Mouse (Mus musculus) Muller cell, postnatal 12 days (primary cell): ENCODE data around the gene Cntn1.

Experiments used
- DNase-seq: peaks from one replicate; pipeline ENCODE4 v3.0.0-alpha.2; 2015; ENCODE audit errors: inconsistent ontology term

Cntn1 gene

DNA sequence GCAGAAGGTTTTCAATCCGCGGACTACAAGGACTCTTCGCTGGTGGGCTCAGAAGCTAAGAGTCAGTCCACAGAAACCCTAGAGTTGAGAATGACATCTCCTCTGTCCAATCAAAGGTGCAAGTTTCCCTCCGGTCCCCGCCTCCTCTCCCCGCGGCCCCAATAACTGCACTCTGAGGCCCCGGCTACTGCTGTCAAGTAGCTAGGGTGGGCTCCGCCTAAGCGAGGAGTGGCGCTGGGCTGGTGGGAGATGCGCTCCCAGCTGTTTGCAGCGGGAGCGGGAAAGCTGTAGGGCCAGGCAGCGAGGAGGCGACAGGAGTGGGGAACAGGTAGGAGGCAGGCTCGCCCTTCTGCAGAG is at the start of gene Cntn1:
Cntn1 (plus strand) TSS at position 170 of the 357 bp plus-strand sequence.
- DNase-seq, result peak; percentile 91

DNA sequence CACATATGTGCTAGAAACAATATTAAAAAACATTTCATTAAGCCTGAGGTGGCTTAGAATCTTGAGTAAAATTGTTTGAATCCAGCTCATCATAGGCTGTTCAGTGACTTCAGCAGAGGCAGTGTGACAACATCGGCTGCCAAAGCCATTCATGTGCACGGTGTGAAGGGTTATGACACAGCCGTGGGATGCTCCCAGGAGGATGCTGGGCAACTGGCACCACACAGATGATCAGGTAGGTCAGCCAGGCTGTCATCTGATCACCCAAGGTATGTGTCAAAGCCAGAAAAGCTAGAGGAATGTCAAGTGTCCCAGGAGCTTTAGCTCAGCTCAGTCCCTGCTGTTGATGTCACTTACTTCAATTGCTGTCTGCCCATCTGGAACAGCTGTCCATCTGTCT is 49.5 kb upstream of the Cntn1 start:
- no peak for DNase-seq

DNA sequence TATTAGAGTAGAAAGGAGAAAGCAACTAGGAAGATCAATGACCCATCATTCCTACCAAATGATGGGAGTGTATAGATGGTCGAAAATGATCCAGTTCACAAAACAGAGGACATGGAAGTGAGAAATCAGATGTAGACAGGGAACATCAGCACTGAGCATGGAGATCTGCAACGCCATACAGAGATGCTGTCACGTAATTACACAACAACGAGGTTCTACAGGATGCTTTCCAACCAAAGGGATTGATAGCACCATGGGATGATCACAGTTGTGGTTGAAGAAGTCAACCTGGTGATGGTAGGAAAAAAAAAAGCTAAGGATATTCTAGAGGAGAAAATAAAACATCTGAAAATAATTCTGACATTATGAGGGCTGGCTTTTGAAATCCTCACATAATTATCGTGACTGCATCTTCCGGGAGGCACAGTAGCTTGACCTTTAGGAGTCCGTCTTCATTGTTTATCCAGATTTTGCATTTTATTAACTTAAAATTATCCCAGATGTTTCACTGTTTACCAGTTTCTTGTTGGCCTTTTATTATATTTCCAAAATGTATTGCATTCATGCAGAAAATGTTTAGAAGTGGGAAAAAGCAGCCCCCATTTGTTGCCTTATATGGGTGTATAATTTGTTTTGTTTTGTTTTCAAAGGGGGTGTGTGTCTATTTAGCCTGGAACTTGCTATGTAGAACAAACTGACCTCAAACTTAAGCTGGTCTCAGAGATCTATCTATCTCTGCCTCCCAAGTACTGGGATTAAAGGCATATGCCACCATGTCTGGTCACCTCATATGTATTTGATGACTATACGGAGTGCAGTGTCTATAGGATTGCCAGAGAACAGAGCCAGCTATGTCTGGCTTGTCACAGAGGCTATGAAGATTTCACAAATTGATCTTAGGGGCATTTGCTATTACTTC is 38.5 kb upstream of the Cntn1 start:
- no peak for DNase-seq

DNA sequence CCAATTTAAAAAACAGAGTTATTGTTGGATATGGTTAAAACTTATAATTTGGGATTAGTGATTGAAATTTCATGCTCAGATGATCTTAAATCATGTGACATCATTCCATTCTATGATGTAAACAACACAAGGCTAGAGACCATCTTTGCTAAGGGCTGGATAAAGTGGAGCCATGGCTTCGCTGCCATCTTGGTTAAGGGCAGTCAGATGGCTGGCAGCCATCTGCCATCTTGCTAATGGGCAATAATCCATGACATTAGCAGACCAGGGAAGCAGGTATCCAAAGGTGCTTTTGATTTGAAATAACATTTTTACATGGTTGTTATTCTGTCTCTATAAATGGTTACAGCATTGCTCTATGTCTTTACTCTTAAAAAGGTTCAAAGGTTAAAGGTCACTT is 16.9 kb upstream of the Cntn1 start:
- no peak for DNase-seq

DNA sequence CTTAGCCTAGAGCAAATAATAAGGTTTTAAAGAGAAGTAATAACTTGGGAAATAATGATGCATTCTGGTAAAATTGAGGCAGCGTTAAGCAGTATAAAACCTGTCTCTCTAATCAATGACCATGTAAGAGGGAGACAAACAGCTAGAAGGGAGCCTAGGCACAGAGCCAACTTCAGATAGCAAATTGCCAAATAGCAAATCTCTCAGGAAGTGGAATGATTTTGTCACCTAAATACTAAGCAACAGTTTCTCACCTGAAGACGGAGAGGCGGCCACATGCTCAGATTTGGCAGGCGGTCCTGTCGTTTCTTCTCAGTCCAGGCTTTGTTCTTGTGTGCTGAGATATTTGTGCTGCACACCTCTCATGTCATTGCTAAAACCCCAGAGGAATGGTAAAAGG is 8.4 kb upstream of the Cntn1 start:
- DNase-seq, result no peak

DNA sequence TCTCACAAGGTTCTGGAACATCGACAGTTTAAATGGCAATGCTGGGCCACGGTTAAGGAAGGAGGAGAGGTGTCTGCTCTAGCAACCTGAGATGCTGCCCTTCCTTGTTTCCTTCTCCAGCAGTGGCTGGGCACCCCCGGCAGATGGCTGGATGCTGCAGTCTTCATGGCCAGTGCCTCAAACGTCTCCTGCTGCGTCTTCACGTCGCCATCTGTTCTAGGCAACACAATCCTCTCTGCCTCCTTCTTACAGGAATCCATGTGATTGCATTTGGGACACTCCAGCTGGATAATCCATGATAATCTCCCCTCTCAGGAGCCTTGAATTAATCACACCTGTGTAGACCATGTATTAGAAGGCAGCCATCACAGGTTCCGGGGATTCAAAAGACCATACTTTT is 4.9 kb upstream of the Cntn1 start:
- no peak for DNase-seq

DNA sequence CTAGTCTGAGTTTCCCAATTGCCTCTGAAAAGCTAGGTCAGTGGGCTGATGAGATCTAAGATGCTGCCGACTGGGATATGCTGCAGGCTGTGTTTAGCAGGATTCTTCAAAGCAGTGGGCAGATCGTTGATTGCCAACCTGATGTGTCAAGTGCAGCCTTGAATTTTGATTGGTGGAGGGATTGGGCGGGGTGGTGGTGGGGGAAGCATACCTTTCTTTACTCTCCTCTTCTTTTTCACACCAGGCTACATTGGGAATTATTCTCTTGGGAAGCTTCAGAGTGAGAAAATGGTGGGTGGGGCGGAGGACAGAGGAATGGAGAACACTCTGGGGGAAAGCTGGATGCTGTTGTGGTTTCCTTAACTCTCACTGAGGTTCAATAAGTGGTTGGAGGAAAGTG is 2.9 kb upstream of the Cntn1 start:
- no peak for DNase-seq

DNA sequence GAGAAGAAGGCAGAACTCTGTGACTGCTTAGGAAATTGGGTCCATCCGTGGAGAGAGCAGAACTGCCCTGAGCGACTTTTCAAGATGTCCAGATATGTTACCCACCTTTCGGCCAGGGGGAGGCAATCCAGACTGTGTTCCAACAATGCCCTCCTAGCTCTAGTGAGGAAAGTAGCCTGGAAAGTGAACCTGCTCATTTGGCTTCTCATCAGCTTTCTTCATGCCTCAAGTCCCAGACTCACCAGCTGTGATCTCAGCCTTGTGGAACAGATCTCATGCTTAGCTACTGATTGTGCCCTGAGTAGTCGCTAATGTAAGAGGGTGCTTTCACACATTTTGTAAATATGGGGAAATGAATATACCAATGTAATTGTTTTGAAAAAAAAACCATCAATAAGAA is 2.4 kb upstream of the Cntn1 start:
- DNase-seq, result peak; percentile 29

DNA sequence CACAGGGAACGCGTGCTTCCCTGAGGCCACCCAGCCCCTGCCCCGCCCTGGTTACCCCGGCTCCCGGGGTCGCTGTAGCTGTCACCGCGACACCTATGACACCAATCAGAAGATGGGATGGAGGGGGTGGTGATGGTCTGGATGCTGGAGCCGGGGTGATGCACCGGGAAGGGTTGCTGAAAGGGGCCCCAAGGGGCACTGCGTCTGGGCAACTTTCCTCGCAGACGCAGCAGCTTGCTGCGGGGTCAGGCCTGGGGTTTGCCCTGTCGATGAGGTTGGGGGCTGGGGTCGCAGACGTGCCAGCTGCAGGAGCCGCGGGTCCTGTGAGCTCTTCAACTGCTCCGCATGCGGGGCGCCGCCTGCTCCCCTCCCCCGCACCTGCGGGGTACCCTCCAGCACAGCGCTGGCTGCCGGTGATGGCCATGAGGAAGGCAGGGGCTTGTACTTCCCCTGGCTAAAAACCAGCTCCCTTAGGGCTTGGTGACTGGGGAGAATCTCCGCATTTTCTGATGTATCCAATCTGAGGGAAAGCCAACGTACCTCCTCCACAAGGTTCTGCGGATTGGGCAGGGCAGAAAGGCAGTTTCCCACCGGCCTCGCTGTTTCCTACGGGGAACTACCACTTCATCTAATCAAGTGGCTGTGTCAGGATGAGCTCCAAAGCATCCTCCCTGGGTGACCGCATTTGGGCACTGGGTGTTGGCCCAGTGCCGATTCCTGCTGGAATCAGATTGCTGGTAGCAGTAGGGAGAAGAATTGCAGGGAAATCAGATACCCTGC is 578 bp downstream of the Cntn1 start:
- peak; percentile 74 for DNase-seq

DNA sequence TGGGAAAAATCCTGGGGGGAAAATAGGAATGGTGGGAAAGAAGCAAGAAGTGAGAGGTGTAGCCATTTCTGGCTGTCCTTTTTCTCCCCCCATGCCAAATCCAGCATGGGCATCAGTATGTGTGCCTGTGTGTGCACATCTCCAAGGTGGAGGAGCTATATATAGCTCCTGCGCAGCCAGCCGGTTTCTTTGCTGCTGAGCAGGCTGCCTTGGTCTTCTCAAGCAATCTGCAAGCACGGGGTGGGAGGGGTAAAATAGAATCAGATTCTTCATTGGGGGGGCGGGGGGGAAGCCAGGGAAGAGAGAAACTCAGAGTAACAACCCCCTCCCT is 1.1 kb downstream of the Cntn1 start:
- DNase-seq, result no peak

DNA sequence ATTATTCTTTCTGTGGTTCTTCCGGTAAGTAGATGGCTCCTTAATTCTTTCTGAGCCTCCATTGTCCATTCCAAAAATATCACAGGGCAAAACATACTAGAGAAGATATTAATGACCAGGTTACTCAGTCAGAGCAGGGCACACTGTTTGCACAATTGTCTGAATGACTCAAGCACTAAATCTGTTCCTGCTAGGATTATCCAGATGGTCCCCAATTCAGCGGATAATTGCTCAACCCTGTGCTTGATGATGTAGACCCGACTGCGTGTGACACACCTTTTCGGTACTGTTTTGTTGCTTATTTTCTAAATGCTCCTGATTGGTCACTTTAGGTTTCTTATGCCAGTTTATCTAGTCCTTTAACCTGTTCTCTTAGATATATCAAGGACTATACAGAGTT is 6.6 kb downstream of the Cntn1 start:
- DNase-seq, result no peak

DNA sequence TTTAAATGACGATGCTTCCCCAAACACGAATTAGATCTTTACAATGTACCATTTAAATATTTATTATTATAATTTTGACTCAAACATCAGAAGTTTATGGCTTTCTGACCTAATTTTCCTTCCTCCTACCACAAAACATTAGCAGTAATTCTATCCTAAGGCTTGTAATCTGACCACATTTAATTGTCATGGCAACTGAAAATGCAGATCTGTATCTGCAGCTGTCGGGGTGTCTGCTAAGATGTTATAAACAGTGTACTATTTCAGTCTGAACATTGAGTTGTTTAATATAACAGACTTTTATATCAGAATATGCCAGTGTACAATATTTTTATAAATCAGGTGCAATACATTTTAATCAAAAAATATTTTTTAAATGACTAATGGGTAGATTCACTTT is 10.0 kb downstream of the Cntn1 start:
- DNase-seq, result no peak

DNA sequence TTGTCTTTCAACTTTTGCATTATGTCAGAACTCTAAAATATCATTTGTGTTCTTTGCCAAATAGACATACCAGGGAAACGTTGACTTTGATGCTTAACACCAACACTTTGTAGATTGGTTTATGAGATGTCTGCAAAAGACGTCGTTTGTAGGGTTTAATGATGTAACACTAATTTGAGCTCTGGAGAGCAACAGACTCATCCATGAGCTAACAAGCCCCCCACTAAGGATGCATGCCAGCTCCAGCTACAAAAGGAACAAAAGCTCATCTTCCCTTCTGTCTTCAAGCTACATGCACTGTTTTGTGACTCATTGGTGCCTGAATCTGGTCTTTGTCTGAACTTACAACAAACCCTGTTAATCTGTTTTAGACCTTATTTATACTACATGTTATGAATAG is 28.5 kb downstream of the Cntn1 start:
- DNase-seq, result peak; percentile 70

DNA sequence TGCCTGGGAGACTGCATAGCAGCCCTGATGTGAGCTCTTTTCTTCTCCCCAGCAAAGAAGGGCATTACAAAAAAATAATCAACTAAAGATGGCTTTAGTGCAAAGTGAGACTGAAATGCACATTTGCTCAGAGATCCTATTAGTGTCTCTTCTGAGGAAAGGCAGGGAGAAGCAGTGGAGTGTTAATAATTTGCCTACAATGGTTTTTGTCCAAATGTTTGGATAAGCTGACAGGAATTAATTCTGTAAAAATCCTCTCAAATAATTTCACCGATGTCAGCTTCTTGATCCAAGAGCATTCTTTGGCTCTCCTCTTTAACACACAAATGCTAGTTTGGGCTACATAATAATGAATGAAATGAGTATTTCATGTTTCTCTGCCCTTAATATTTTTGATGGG is 34.9 kb downstream of the Cntn1 start:
- peak; percentile 69 for DNase-seq

DNA sequence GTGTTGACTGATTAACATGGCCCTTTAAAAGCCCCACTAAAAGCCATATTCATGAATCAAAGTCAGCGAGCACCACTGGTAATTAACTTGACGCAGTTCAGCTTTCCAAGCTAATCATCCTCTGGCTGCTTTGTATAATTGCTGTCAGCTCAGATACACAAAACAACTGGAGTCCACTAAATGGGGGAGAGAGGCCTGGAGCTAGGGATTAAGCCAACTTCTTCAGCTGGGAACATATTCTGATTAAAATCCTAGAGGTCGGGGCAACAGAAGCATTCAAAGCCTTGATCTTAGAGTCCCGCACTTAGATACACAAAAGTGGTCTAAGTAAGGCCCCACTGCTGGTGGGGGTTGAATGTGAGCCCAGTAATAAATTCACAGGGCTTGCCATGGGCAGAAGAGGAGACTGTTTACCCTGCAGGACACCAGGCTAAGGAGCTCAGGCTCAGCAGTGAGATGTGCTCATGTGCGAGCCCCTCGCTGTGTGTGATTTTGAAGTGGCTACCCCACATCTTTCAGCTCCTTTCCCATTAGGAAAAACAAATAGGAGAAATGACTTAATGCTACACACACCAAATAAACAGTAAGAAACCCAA is 36.8 kb downstream of the Cntn1 start:
- DNase-seq, result peak; percentile 52

DNA sequence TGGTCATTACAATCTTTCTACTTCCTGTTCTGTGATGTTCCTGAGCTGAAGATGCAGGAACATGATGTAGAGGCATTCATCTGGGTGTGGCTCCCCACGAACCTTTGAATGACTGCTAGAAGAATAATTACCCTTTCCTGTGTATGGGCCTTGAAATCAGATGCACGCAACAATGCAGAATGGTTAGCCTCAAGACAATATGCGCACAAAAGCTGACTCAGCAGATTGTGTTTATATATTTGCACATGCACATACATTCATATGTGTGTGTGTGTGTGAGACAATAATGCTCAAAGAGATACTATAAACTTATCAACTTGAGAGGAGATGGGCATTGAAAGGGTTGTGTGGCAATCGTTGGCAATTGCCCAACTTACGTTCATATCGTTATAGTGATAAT is 39.8 kb downstream of the Cntn1 start:
- DNase-seq, result no peak

DNA sequence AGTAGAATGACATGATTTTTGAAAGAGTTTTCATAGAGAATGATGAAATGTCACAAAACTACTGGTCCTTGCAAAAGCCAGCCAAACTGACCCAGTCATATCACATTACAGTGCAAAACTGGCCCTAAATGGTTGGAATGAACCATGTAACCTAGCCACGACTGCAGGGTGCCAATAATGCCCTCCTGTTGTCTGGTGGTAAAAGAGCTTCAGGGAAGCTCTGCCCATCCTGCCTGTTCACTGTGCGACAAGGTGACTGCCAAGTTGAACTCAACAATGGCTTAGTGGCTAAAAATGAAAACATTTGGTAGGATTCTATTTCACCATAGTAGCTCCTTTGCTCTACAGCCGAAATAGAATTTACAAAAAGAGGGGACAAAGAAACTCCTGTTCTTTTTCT is 41.1 kb downstream of the Cntn1 start:
- no peak for DNase-seq

DNA sequence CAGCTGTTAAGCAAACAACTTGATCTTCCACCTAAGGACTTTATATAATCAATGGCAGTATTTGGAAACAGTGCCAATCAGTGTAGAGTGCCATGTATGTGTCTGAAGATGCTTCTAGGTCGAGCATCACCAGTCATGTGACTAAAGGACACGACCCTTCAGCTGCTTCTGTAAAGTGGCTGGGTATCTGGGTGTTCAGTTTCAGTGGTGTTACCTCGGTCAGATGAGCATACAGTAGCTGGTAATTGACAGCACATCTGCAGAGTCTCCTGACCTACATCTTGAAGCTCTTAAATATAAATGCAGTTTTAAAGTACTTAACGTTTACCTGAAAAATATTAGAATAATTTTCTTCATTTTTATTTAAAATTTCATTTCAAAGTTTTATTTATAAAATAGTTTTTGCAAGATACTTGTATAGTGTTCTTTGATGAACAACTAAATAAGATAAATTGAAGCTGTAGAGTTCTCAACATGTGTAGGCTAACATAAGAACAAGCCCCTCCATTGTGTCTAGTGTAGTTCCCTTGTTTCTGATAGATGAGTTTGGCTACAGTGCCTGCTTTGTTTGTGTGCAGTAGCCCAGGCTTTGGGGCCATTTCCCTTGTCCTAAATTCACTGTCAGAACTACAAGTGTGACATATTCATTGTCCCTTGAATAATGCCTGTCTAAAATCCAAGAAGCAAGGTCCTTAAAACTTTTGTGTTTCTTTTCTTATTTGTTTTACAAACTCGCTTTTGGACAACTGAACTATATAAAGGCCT is 48.6 kb downstream of the Cntn1 start:
- peak; percentile 77 for DNase-seq

DNA sequence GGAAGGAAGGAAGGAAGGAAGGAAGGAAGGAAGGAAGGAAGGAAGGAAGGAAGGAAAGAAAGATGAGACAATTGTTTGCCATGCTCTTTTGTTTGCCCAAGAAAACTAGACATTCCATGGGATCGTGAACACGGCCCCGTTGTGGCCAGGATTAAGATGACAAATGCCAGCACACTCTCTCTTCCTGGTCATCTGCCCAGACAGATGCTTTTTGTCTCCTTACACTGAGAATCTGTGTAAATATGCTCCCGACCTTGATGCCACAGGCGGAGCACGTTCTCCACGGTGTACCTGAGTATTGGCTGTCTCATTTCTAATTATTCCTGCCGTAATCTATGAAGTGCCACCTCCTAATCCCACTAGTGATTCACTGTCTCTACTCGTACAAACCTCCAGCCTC is 51.0 kb downstream of the Cntn1 start:
- peak; percentile 63 for DNase-seq

DNA sequence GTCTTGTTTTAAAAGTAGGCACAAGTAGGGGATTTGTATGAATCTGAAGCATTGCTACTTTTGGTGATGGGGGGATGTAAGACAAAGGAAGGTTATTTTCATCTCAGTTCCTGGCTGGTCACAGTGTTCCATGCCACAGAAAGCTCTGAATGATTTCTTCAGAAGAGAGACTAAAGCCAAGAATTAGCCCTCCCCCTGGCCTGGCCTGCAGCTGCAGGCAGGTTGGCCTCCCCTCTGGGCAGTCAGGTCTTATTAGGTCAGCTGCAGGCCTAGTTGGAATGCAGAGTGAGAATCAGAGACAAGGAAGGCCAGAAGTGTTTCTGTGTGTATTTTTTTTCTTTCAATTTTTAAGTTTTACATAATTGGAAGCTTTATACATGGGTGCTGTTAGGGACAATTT is 61.5 kb downstream of the Cntn1 start:
- peak; percentile 85 for DNase-seq

DNA sequence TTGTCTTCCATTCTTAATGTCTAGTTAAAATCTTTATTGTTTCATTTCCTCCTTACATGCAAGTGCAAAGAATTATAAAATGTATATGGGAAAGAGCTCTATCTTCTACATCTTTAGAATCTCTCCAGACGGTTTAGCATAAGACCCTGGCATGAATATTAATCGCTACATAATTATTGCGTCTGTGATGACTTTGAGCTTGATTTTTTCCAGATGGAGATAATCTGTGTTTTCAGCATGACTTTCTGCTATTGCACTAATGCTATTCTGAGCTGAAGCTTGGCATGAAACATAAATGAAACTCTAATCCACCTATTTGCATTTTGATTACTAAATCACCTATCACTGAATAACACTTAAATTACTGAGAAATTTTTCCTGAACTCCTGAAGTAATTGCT is 82.0 kb downstream of the Cntn1 start:
- no peak for DNase-seq

DNA sequence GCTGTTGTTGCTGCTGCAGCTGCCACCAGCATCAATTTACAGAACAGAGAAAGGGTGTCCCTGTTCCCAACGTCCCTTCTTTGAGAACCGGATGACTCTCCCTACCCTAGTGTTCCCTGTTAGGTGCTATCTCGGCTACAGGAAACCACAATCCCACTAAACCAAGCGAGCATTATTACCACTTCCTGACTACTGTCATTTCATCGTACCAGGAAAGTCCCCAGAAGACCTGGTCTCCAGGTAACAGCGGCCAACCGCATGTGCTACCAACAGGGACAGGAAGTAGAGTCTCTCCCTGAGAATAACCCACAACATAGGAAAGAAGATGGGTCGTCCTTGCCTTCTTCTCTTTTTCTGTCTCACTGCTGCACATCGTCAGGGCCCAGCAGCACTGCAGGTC is 83.3 kb downstream of the Cntn1 start:
- DNase-seq, result no peak
